Mouse (Mus musculus): ENCODE results near the gene Cdc73. TPM values are rescaled to one million over a fixed set of nuclear protein-coding genes. Genes with fewer than 3 reads are reported as not detected.

Cdc73 gene
- total RNA-seq, 2 experiments from 2014 or later: 63.8 to 65.5 TPM

DNA sequence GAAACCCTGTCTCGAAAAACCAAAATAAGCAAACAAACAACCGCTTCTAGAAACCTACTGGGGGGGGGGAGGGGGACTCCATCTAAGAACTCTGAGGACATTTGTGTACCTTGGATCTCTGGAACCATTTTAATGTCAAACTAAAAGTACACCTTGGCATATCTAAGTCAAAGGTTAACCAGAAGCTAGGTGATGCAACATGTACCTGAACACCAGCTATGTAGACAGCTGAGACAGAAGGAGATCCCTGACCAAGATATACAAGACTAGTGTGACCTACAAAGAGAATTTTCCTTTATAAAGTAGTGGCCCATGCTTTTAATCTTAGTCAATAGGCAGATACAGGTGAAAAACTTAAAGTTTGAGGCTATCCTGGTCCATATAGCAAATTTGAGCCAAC lies 39.5 kb downstream of the Cdc73 start:
- no peak for TF ChIP-seq CTCF (IDR thresholded peaks at IDR 0.05)
- intact Hi-C loops (cut with DNase I): no loop called here
- H3K27ac ChIP-seq: no peak overlapping the region
- no peak overlapping the region for H3K4me3 ChIP-seq
- no peak for DNase-seq (ENCODE audit: extremely low spot score in 1 of 2, low spot score in 2 of 2)

DNA sequence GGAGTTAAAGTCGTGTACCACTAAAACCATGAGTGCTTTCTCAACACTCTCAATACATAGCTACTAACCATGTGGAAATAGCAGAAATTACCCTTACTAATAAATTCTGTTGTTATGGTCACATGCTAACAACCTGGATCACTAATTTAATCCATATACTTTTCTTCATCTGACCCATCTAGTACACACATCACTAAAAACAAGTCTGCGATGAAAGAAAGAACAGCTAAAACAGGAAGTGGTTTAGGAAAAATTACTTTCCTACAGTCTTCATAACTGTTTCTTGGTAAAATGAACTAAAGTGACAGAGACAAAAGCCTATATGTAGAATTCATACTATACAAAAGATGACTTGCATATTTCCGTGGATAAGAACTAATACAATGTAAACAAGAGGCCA lies 49.0 kb downstream of the Cdc73 start:
- no peak for TF ChIP-seq CTCF (IDR thresholded peaks at IDR 0.05)
- intact Hi-C loops (cut with DNase I): no loop called here
- no peak overlapping the region for H3K4me3 ChIP-seq
- DNase-seq (ENCODE audit: extremely low spot score in 1 of 2, low spot score in 2 of 2): no peak
- no peak overlapping the region for H3K27ac ChIP-seq

DNA sequence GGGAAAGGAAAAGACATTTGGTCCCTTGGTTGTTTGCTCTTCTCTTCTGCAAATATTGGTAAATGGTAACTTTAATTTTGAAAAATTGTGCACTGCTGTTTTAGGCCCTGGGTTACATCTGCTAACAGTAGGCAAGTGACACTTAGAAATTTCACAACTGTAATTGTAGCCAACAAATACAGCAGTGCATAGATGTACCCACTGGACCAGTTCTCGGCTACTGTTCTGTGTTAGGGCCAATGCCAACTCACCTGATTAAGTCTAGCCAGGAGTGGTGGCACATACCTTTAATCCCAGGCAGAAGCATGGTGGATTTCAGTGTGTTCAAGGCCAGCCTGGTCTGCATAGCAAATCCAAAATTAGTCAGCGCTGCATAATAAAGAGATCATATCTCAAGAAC lies 52.4 kb downstream of the Cdc73 start:
- no peak overlapping the region for H3K27ac ChIP-seq
- intact Hi-C loops (cut with DNase I): no loop called here
- TF ChIP-seq CTCF (IDR thresholded peaks at IDR 0.05): no peak
- no peak overlapping the region for H3K4me3 ChIP-seq
- no peak for DNase-seq (ENCODE audit: extremely low spot score in 1 of 2, low spot score in 2 of 2)

DNA sequence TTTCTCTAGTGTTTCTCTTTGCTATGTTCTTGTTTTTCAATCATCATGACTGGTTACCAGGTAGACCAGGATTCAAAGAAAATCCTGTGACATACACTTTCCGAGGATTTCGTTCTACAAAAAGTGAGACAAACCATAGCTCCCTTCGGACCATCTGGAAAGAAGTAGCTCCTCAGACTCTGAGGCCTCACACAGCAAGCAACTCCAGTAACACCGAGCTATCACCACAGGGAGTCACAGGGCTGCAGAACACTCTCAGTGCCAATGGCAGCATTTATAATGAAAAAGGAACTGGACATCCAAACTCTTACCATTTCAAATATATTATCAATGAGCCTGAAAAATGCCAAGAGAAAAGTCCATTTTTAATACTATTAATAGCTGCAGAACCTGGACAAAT lies 56.5 kb downstream of the Cdc73 start:
- DNase-seq (ENCODE audit: extremely low spot score in 1 of 2, low spot score in 2 of 2): no peak
- Histone ChIP-seq H3K4me3 (peak overlapping the region; percentile 66), H3K27ac (peak overlapping the region; percentile 6; the same call in 1 of the 2 replicates)
- intact Hi-C loops (cut with DNase I): loop anchor here (10.0 kb wide), 2 partner anchors 1201 to 1681 kb away; no protein-coding TSS in a partner anchor
- TF ChIP-seq CTCF (IDR thresholded peaks at IDR 0.05): no peak

DNA sequence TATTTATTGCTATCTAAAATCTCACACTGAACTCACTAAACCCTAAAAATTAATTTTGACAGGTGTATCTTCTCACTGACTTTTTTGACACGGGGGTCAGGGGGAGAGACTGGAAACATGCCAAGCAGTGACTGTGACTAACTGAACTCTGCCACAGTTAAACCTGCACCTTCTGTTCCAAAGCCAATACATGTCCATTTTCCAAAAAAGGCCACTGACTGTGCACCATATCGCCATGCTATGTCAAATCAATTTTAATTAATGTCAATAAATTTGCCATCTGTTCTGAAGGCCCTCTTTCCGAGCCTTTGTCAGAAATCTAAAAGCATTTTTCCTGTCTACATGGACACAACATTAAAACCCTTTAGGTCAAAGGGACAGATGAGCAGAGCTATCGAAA lies 57.3 kb downstream of the Cdc73 start:
- DNase-seq (ENCODE audit: extremely low spot score in 1 of 2, low spot score in 2 of 2): no peak
- peak overlapping the region; percentile 6; the same call in 1 of the 2 replicates for H3K27ac ChIP-seq
- H3K4me3 ChIP-seq: peak overlapping the region; percentile 66
- intact Hi-C loops (cut with DNase I): loop anchor here (10.0 kb wide), 2 partner anchors 1201 to 1681 kb away; no protein-coding TSS in a partner anchor
- no peak for TF ChIP-seq CTCF (IDR thresholded peaks at IDR 0.05)

DNA sequence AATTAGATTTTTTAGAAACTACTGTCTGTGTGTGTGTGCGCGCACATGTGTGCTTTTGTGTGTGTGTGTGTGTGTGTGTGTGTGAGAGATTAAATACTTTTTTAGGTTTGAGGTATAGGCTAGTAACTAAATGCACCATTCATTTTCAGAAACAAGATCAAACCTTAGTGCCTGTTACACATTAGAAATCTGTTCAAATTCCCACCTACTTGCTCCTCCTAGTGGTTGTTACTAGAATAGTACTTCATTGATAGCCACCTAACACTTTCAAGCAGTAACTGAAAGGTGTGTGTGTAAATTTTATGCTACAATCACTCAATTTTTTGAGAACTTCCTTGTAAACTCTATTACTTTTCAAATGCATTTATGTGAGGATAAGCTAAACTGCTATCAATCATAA lies 58.5 kb downstream of the Cdc73 start:
- TF ChIP-seq CTCF (IDR thresholded peaks at IDR 0.05): peak; percentile 73
- no peak for DNase-seq (ENCODE audit: extremely low spot score in 1 of 2, low spot score in 2 of 2)
- Histone ChIP-seq H3K27ac (no peak overlapping the region; the same call in 1 of the 2 replicates), H3K4me3 (peak overlapping the region; percentile 66)
- intact Hi-C loops (cut with DNase I): loop anchor here (5.0 to 10.0 kb wide), 4 partner anchors 337 to 1679 kb away; no protein-coding TSS in a partner anchor

DNA sequence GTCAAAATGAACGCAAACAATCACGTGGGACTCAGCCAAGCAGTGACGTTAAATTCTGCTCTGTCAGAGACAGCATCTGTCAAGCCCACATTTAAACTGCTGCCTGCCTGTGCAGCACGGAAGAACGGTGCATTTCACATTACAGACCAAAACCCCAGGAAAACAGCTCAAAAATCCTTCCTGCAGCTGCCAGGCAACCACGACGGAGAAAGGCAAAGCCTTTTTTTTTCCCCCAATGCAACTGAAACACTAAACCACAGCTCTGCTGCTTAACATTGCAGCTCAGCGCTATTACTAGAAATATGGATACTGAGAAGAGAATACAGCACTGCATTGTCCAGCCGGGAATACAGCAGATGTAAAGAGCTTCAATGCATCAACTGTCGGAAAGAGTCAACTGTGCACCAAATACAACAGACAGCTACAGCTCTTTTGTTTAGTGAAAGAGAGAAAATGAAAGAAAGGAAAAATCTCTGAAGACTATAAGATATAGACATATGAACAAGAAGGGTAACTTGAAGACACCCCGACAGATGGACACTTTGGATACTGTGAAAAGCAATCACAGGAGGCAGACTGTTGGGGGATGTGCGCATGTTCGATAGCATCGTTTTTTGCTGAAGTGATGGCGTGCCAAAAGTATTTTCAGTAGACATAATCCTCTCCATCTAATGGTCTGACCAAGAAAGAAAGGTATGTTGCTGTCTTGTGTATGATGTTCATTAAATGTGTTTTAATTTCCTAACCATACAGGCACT lies 61.9 kb downstream of the Cdc73 start, which contains the start of gene B3galt2:
TSS of gene B3galt2 (plus strand) at position 15 of the 758 bp plus-strand sequence.
- intact Hi-C loops (cut with DNase I): loop anchor here (5.0 to 10.0 kb wide), 4 partner anchors 334 to 1676 kb away; no protein-coding TSS in a partner anchor
- Histone ChIP-seq H3K27ac (peak within 1 kb of the TSS; percentile 96), H3K4me3 (peak within 1 kb of the TSS; percentile 66)
- TF ChIP-seq CTCF (IDR thresholded peaks at IDR 0.05): no peak
- DNase-seq (ENCODE audit: extremely low spot score in 1 of 2, low spot score in 2 of 2): peak; percentile 67 to 70

DNA sequence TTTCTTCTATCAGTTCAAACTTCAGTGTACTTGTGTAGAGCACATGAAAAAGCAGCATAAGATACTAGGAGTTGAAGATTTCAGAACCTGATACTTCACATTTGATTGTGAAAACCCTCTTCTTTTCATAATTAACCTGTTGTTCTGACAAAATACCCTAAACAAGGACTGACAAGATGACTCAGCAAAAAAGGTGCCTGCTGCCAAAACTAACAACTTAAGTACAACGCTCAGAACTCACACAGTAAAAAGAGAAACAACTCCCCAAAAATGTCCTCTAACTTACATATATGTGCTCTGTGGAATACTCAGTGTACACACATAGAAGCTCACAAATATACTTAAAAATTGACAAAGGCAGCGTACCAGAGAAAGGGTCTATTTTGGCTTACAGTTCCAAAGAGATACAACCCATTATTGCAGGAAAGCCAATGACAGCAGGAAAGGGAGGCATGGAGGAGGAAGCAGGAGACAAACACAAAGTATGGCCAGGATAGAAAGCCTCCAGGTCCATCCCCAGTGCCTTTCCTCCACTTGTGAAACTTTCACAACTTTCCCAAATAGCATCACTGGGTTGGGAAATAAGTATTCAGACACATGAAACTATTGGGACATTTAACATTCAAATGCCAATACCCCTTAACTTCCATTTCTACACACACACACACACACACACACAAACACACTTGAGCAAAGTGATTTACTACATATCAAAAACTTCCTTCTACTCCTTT lies 69.7 kb downstream of the Cdc73 start:
- intact Hi-C loops (cut with DNase I): no loop called here
- TF ChIP-seq CTCF (IDR thresholded peaks at IDR 0.05): no peak
- no peak overlapping the region for H3K27ac ChIP-seq
- H3K4me3 ChIP-seq: no peak overlapping the region
- no peak for DNase-seq (ENCODE audit: extremely low spot score in 1 of 2, low spot score in 2 of 2)

DNA sequence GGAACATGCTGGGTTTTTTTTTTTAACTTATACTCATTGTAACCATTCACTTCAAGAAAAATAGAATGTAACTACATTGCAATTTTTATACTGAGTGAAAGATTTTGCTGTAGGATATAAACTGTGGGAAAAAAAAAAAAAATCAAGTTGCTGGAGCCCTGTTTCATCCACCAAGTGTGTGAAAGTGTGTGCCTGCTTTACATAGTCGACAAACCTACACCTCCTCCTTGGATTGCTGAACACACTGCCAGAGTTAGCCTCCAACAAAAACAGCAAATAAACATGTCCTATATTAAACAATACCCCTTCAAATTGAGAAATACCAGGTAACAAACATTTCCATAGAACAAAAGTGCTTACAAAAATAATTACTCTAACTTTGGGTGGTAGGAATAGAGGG lies 70.3 kb downstream of the Cdc73 start:
- intact Hi-C loops (cut with DNase I): no loop called here
- TF ChIP-seq CTCF (IDR thresholded peaks at IDR 0.05): no peak
- H3K27ac ChIP-seq: no peak overlapping the region
- no peak for DNase-seq (ENCODE audit: extremely low spot score in 1 of 2, low spot score in 2 of 2)
- H3K4me3 ChIP-seq: no peak overlapping the region

DNA sequence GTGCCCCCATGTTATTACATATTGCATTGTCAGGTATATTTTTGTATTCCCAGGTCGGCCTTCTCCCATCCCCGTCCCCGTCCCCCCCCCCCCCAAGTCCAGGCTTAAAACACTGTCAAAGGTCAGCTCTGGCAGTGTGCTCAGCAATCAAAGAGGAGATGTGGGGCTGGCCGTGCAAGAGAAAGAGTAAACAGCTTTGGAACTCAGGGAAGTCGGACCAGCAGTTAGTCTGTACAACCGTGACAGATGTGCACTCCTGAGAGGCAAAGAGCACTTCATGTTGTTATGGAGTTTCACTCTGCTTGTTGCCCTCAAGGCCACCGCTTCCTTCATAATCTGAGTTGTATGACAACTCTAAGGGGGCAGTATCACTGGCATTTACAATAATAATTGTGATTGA lies 71.4 kb downstream of the Cdc73 start:
- Histone ChIP-seq H3K4me3 (no peak overlapping the region), H3K27ac (no peak overlapping the region)
- intact Hi-C loops (cut with DNase I): no loop called here
- TF ChIP-seq CTCF (IDR thresholded peaks at IDR 0.05): no peak
- DNase-seq (ENCODE audit: extremely low spot score in 1 of 2, low spot score in 2 of 2): no peak

DNA sequence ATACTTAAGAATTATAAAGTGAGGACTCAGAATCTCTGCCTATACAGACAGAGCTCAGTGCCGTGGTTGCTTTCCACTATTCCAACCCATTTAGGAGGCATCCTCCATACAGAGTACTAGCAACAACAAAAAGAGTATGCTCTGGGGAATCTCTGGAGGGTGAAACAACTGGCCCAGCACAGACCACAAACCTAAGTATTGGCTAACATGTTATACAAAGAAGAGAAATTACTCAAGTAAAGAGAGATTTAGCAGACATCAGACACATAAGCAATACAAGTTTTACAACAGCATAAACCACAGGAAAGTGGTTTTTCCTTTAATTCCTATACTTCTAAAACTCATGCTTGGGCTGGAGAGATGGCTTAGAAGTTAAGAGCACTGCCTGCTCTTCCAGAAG lies 80.1 kb downstream of the Cdc73 start:
- TF ChIP-seq CTCF (IDR thresholded peaks at IDR 0.05): no peak
- no peak overlapping the region for H3K4me3 ChIP-seq
- intact Hi-C loops (cut with DNase I): no loop called here
- H3K27ac ChIP-seq: no peak overlapping the region
- no peak for DNase-seq (ENCODE audit: extremely low spot score in 1 of 2, low spot score in 2 of 2)

DNA sequence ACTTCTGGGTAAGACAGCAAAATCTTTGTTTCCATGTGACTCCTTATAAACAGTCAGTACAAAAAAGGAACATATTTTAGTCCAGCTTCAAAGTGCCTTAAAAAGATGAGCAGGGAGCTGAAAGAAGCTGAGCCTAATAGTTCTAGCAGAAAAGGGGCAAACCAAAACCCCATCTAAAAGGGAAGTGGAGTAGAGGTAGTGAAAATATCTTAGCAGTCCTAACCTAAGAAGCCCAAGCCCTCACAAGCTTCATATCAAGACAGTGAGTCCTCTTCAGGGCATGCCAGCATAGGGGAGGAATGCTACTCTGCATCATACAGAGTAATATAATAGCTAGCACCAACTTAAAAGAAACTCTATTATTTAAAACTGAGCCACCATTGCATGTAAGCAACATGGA lies 80.8 kb downstream of the Cdc73 start:
- no peak for DNase-seq (ENCODE audit: extremely low spot score in 1 of 2, low spot score in 2 of 2)
- Histone ChIP-seq H3K27ac (no peak overlapping the region), H3K4me3 (no peak overlapping the region)
- no peak for TF ChIP-seq CTCF (IDR thresholded peaks at IDR 0.05)
- intact Hi-C loops (cut with DNase I): no loop called here
